Mouse (Mus musculus): Measurements from ENCODE around the gene Psmg1.
"Not testable (repeated sequence)": the region's sequence is repeated elsewhere in the genome, so short reads cannot be mapped to it uniquely, and the experiment has no call there.

The Psmg1 gene

DNA sequence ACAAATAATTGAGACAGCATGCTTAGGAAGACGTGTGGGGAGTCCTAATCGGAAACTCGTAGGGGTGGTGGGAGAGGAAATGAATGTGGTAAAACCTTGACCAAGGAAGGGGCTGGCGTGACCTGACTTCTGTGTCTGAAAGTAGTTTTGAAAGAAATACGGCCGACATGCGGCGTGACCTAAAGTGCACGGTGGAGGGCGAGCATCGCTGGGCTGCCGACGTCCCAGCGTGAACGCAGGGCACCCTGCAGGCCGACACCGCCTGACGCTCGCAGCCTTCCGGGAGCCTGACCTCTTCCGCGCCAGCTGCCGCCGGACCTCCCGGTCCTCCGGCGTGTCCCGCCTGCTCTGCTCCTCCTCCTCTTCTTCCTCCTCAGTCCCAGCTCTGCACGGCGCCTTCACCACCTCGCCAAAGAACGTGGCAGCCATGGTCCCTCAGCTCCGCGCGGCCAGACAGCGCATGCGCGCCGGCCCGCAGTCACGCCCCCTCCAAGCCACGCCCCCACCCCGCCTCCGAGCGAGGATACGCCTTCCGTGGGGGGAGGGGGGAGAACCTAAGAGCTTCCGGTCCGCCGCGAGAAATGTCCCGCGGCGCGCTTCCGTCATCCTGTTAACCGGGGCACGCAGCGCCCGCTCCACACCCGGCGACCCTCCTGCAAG, at the start of gene Psmg1:
Gene Psmg1, minus strand, starts transcription at position 499 of the 660 bp plus-strand sequence.
- peak; percentile 97 for DNase-seq (ENCODE audit: low read depth)

DNA sequence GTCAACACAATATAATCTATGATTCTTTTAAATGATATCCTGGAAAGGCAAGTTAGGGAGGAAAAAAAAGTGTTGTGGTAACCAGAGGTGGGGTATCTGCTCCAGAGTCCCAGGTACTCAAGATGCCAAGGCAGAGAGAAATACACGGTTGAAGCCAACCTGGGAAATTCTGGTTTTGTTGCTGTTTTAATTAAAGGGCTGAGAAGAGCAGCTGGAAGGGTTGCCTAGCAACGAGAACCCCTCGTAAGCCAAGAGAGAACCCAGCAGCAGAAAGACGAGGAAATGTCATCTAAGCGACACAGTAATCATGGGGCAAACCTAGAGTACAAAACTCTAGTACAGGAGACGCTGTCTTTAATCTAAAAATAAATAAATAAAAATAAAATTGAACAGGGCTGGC, 48.8 kb upstream of the Psmg1 start:
- DNase-seq (ENCODE audit: low read depth): no peak

DNA sequence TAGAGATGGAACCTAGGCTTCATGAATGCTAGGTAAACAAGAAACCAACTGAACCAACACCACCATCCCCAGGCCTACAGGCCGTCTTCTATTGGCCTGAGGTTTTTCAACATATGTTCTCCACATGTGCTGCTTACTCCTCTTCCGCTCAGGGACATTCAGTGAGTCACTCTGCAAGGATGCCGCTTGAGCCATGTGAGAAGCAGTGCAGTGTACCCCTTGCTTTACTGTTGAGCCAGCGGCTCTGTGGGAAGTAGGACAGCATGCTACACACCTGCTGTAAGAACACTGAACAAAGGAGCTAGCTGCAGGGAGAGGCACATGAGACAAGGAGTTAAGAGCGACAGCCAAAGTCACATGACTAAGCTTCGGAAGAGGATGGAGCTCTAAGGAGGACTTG, 43.7 kb upstream of the Psmg1 start:
- DNase-seq (ENCODE audit: low read depth): peak; percentile 46

DNA sequence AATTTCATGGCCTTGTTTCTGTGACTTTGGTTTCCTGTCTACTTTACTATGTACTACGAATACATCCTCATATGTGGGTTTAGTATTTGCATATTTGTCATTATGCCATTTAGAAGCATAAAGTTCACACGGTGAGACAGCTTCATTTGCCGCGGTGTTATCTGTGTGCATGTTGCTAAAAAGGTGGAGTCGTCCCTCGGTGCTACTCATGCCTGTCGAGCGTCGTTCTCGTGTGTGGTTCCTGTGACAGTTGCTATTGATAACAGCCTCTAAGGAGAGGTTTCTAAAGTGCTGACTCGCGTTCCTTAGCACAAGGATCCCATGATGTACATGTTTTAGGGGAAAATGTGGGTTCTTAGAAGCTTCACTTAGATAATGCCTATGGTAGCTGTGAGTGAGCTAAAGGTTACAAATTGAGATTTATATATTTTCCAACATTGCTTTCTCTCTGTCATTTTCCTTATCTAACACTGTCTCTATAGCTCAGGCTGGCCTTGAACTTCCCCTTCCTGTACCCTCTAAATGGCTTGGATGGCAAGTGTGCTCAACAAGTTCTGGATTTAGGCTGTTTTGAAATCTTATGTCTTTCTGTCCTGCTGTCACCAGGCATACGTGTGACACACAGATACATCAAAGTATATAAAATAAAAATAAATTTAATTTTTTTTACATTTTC, 41.7 kb upstream of the Psmg1 start:
- no peak for DNase-seq (ENCODE audit: low read depth)

DNA sequence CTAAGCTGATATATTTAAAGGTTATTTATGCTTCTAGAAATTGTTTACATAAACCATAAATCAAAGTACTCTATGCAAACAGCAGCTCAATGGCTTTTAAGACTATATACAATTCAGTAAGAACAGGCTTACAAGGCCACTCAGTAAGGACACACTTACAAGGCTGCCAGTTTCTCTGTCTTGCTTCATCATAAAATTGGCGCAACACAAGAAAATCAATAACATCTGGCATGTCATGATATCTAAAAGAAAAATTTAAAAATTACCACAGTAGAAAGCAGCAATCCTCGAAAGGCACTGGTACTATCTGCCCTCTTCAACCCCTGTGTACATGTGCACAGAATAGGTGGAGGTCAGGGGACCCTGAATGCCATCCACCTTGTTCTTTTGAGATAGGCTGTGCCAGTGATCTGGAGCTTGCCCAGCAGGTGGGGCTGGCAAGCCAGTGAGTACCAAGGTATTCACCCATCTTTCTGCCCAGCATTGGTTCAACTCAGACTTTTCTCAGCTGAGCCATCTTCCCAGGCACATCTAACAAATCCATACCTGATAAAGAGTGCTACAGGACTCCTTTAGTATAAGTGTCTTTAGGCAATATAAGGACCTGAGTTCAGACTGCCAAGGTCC, 39.8 kb upstream of the Psmg1 start:
- DNase-seq (ENCODE audit: low read depth): peak; percentile 32

DNA sequence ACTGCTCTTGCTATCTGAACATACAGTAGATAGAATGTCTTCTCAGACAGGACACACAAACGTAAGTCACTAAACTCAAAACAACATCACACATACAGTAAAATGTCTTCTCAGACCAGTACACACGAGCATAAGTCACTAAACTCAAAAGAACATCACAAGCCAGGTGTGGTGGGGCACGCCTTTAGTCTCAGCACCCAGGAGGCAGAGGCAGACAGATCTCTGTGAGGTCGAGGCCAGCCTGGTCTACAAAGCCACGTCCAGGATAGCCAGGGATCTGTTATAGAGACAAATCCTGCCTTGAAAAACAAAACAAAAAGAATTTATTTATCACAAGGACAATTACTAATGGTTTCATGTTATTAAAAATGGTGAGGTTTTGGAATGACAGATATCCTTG, 35.5 kb upstream of the Psmg1 start:
- no peak for DNase-seq (ENCODE audit: low read depth)

DNA sequence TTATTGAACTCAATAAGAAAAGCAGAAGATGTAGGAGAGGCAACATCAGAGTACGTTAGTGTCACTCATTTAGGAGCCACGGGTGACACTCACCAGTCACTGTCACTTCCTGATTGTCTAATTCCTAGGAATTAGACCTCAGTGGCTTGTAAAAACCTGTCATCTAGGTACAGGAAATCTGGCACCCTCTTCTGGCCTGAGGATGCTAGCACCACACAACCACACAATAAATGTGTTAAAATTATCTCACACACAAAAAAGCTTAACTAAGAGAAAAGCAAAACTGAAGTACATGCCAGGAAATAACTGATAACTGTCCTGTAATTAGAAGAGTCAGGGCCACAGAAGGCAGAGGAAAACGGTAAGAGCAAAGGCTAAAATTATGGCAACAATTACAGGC, 34.5 kb upstream of the Psmg1 start:
- no peak for DNase-seq (ENCODE audit: low read depth)

DNA sequence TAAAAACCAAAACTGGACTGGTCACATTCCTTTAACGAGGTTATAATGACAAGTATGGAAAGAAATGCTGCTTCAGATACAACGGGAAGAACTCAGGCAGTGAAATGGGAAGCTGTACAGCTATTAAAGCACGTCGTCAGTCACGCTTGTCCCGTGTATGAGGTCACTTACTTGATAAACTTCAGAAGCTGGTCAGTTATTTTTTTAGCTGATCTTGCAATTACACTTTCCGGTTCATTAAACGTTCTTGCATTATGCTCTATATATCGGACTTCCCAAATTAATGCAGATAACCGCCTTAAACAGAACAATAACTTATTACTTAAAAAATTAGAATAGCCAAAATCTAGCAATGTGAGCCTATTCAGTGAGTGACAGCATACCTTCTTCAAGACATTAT, 30.3 kb upstream of the Psmg1 start:
- no peak for DNase-seq (ENCODE audit: low read depth)

DNA sequence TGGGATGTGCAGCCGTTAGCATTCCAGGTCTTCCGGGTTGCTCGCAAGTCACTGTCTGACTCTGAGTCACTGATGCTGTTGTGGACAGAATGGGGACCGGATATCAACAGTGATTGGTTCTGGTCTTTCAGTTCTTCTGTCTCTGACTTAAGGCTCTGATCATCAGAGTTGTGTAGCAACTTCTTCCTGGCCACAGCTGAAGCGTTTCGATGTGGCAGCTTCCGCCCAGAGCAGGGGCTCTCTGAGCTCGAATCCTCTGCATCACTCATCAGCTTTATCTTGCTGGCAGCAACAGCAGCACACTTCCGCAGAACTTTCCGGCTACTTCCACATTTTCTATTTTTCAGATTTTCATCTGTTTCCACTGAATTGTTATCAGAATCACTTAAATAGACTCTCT, 18.4 kb upstream of the Psmg1 start:
- not testable (repeated sequence) for DNase-seq (ENCODE audit: low read depth)

DNA sequence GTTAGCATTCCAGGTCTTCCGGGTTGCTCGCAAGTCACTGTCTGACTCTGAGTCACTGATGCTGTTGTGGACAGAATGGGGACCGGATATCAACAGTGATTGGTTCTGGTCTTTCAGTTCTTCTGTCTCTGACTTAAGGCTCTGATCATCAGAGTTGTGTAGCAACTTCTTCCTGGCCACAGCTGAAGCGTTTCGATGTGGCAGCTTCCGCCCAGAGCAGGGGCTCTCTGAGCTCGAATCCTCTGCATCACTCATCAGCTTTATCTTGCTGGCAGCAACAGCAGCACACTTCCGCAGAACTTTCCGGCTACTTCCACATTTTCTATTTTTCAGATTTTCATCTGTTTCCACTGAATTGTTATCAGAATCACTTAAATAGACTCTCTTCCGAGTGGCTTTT, 13.5 kb upstream of the Psmg1 start:
- DNase-seq (ENCODE audit: low read depth): not testable (repeated sequence)

DNA sequence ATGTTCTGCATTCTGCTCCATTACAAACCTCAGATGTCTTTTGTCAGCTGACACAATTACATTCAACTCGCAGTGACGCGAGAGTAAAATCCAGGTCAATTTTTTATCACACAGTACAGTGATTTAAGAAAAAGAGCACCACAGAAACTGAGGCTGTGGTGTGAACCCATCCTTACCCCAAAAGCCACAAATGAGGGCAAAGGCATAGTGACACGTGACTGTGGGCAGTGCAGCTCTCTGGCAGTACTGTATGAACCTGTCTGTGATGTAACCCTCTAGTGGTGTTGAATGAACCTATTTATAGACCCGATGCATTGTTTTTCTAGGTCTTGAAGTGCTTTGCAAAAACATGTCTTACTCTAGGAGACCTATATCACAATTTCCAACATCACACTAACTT, 8.5 kb upstream of the Psmg1 start:
- no peak for DNase-seq (ENCODE audit: low read depth)

DNA sequence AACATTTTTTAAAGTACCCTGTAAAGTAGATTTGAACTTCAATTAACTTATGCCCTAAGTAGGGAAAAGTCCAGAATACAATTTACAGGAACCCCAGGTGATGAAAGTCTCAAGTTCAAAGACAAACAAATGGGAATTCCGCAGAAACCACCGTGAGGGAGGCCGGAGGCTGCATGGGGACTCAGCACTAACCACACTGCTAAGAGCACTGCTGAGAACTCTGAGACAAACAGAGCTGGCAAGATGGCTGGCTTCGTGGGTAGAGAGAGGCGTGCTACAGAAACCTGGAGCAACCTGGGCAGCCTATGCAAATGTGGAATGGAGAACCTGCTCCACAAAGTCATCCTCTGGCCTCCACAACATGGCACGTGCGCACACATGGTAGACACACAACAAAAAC, 5.4 kb upstream of the Psmg1 start:
- DNase-seq (ENCODE audit: low read depth): no peak

DNA sequence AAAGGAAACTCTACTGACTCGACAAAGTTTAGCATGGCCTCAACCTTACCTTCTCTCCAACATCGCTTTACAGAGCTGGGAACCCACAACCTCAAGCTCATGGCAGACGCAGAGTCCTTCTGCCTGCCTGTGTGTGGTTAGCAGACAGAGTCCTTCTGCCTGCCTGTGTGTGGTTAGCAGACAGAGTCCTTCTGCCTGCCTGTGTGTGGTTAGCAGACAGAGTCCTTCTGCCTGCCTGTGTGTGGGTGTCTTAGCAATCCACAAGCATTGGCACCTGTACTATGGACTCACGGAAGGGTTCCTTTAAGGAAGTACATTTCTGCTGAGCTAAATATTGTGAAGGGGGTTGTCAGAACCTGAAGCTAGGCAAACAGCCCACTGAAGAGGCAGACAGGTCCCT, 3.8 kb upstream of the Psmg1 start:
- not testable (repeated sequence) for DNase-seq (ENCODE audit: low read depth)

DNA sequence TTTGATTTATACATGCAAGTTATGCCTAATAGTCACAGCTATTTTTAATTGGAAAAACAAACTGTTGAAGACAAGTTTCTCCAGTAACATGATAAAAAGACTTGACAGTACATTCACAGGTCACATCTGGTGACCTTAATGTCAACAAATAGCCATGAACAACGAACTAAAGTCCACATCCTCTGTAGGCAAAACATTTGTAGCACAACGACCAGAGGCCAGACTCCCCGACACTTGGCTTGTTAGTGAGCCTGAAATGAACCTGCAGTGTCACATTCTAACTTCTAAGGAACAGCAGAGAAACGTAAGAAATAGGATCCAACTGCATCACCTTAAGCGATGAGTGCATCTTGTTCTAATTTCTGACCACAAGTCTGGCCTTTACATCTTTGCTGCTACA, 1.8 kb upstream of the Psmg1 start:
- DNase-seq (ENCODE audit: low read depth): no peak

DNA sequence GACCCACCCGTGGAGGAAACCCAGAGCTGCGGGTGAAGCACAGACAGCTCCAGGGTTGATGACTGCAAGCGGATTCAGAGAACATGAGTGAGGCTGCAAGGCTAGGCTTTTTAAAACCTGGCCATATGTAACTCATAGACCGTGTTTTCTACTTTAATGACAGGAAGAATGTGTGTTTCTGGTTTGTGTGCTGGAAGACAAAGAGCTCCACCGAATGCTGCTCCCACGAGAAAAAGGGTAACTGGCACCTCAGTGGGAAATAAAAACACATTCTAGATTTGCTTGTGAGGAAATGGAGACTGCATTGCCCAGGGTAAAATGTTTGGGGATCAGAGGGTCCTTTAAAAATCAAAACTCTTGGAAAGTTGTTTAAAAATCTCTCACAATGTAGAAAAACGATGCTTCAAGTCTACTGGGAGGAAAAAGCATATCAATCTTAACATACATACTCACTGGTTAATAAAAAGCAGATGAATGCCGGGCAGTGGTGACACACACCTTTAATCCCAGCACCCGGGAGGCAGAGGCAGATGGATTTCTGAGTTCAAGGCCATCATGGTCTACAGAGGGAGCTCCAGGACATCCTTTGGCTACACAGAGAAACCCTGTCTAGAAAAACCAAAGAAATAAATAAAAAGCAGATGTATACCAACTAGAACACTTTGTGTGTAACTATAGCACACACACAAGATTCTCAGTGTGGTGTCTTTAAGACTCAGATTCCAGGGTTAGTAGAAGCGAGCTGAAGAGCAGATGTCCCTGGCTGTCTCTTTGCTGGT, 551 bp upstream of the Psmg1 start:
- DNase-seq (ENCODE audit: low read depth): peak; percentile 63

DNA sequence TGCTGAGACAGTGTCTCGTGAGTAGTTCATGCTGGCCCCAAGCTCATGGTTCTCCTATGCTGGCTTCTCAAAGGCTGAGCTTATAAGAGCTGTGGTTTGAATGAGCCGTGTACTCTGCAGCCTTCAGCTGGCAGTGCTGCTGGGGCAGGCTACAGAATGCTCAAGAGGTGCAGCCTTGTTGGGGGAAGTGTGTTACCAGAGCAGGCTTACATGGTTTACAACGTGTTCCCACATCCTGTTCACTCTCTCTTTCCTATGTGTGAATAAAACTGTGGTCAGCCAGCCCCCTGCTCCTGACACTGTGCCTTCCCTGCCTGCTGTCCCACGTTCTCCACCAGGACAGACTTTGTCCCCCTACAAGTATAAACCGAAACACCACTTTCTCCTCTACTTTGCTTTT, 5.8 kb downstream of the Psmg1 start:
- DNase-seq (ENCODE audit: low read depth): no peak

DNA sequence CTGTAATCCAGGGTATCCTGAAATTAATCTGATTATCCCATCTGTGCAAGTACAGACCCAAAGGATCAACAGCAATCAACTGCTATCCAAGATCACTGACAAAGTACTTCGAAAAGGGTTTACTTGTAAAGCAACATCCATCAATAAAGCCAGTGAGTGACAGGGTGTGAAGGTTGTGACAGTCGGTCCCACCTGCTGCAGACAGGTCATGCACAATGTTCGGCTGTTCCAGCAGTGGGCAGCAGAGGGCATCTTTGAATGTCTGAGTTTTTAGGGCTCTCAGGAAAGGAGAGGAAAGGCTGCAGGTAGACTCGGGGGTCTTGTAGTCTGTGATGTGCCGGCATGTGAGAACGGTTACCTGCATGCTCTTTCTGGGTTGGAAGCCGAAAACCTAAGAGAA, 7.2 kb downstream of the Psmg1 start:
- peak; percentile 22 for DNase-seq (ENCODE audit: low read depth)

DNA sequence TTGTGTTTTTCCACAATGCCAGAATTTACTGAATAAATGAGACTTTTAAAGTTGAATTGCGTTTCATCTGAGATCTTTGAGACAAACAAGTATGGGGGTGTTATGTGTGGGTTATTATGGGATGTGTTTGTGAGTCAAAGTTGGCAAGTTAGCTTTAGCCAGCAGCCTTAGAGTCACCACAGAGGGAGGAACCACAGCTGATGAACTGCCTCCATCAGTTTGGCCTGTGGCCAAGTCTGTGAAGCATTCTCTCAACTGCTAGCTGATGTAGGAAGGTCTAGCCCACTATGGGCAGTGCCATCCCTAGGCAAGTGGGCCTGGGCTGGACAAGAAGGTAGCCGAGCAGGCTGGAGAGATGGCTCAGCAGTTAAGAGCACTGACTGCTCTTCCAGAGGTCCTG, 19.9 kb downstream of the Psmg1 start:
- DNase-seq (ENCODE audit: low read depth): peak; percentile 37

DNA sequence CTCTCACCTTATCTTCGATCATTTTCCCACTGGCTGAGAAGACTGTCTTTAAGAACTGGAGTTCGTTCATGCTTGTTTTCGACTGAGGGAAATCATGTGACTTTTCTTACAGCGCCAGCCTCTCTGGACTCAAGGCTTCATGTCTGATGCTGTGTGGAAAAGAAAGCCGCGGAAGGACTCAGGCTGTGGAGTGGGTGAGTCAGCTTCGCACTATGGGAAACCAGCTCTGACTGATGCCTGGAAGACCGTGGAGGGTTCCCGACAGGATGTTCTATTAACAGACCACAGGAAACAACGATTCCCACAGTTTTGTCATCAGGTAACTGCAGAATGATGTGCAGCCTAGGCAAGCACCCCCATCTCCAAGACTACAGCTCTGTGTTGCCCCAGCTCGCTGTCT, 23.3 kb downstream of the Psmg1 start:
- peak; percentile 4 for DNase-seq (ENCODE audit: low read depth)

DNA sequence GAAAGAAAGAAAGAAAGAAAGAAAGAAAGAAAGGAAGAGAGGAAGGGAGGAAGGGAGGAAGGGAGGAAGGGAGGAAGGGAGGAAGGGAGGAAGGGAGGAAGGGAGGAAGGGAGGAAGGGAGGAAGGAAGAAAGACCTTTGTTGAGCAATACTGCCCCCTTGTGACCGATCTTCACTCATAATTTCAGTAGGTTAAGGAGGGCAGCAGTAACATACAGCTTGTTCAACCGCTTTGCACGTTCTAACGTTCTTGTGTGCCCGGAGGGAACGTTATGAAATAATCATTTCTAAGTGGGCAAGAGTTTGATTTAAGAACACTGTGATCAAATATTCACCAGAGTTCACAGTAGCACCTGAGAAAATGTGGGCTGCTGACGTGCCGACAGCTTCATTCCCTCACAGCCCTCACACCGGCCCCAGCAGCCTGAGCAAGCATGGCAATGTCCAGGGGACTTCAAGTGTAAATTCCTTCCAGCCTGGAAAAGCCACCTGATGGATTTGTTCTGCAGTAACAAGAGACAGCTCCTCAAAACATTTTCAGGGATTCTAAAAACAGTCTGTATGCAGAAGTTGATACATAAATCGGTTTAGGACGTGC, 26.2 kb downstream of the Psmg1 start:
- DNase-seq (ENCODE audit: low read depth): peak; percentile 87

DNA sequence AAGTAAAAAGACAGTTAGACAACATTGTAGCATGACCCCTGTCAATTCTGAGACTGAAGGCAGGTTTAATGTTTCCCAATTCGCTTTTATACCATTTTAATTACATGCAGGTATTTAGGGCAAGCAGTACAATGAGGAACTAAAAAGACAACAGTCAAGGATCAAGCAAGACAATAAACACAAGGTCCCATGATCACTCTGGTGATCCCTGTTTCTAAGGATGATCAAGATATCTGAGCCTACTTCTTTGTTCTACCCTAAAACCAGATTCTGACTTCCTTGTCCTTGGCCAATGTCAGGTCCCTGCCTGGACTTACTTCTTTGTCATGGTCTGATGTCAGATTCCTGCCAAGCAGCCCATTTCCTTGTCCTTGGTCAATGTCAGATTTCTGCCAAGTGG, 29.3 kb downstream of the Psmg1 start:
- not testable (repeated sequence) for DNase-seq (ENCODE audit: low read depth)

DNA sequence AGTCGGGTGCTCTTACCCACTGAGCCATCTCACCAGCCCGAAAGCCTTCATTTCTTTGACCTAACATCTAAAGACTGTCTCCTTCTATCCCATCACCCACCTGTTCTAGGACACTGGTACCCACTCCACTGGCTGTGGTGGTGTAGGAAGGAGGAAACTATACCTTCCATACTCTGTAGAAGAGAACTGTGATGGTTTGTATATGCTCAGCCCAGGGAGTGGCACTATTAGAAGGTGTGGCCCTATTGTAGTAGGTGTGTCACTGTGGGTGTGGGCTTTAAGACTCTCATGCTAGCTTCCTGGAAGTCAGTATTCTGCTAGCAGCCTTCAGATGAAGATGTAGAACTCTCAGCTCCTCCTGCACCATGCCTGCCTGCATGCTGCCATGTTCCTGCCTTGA, 30.1 kb downstream of the Psmg1 start:
- DNase-seq (ENCODE audit: low read depth): not testable (repeated sequence)

Data from NIH3T3 (cell line).